Mouse (Mus musculus) hindbrain, embryonic 11.5 days (tissue): ENCODE results near the gene Acbd3. TPM values are rescaled to one million over a fixed set of nuclear protein-coding genes. Genes with fewer than 3 reads are reported as not detected.

Source experiments
- ATAC-seq: fragments of 200-750 bp; cut with Nextera tagmentation; 2 replicates; pipeline ENCODE4 v1.8.0; 2017; ENCODE audit warnings: mild to moderate bottlenecking, moderate TSS enrichment, moderate library complexity; ENCODE audit not compliant: low FRiP score
- DNase-seq: peaks from one replicate; pipeline ENCODE4 v3.0.0-alpha.2; 2015; ENCODE audit warnings: low spot score
- H3K27ac ChIP-seq: fragments of 300-500 bp; sonication (generic); 2 replicates; pipeline ENCODE4 v1.5.1; 2014; ENCODE audit warnings: mild to moderate bottlenecking, low read depth, low read length
- H3K27me3 ChIP-seq: fragments of 300-500 bp; sonication (generic); 2 replicates; pipeline ENCODE4 v1.6.1; 2014; ENCODE audit warnings: mild to moderate bottlenecking, low read length, moderate library complexity, mixed read lengths; ENCODE audit not compliant: control insufficient read depth, insufficient read depth
- H3K36me3 ChIP-seq: fragments of 300-500 bp; sonication (generic); 2 replicates; pipeline ENCODE4 v1.6.1; 2014; ENCODE audit warnings: mild to moderate bottlenecking, low read length, moderate library complexity, mixed read lengths; ENCODE audit not compliant: control insufficient read depth, insufficient read depth
- H3K4me1 ChIP-seq: fragments of 300-500 bp; sonication (generic); replicated peaks from 2 replicates; pipeline ENCODE4 v1.6.1; 2014; ENCODE audit warnings: low read length, mixed read lengths; ENCODE audit not compliant: control insufficient read depth, insufficient read depth
- H3K4me2 ChIP-seq: fragments of 300-500 bp; sonication (generic); replicated peaks from 2 replicates; pipeline ENCODE4 v1.6.1; 2014; ENCODE audit warnings: mild to moderate bottlenecking, low read depth, low read length
- H3K4me3 ChIP-seq: fragments of 300-500 bp; sonication (generic); 2 replicates; pipeline ENCODE4 v1.5.1; 2014; ENCODE audit warnings: low read depth, low read length
- H3K9ac ChIP-seq: fragments of 300-500 bp; sonication (generic); 2 replicates; pipeline ENCODE4 v1.6.1; 2014; ENCODE audit warnings: low read depth, low read length
- H3K9me3 ChIP-seq: fragments of 300-500 bp; sonication (generic); 2 replicates; pipeline ENCODE4 v1.6.1; 2016; ENCODE audit warnings: low read length; ENCODE audit not compliant: control insufficient read depth
- WGBS: fragments of 180-500 bp; shearing (Covaris S2); extraction: QIAGEN DNeasy Blood & Tissue Kit; methylation state at CpG from one replicate; pipeline ENCODE4 v1.1.7; 2014; 5-methylcytosine and 5-hydroxymethylcytosine counted together
- polyA plus RNA-seq: library from polyadenylated mRNA; unstranded; fragments of >200 nt; fragmentation: Nextera tagmentation; extraction: Ambion mirVana; gene quantifications from 2 replicates; pipeline ENCODE4 v1.2.1, GENCODE M21; 2014

Acbd3 gene
- polyA plus RNA-seq, 1 experiment from 2014 or later, result 24.8 TPM

DNA sequence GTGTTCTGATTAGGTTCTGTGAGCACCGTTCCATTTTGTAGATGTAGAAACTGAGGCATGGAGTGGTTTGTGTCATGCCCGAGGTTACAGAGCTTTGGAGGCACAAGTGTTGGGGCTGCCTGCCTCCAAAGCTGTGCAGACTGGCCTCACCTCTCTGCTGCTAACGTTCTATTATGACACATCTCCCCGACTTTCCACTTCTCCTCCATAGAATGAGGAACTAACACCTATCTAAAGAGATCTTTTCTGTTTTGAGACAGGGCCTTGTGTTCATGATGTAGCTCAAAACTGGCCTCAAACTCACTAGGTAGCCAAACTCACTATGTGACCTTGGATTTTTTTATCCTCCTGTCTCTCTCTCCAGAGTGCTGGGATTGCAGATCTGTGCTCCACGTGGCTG is 7.1 kb upstream of the Acbd3 start:
- no peak overlapping the region for H3K4me2 ChIP-seq
- no peaks in the 10 kb centered on the region for H3K36me3 ChIP-seq
- WGBS, result 78% methylated on average over 5 of the region's 5 CpGs
- no peaks in the 10 kb centered on the region for H3K4me1 ChIP-seq
- no peak for ATAC-seq
- H3K27me3 ChIP-seq, result no peaks in the 10 kb centered on the region
- H3K9ac ChIP-seq, result no peak overlapping the region
- DNase-seq, result no peak
- H3K27ac ChIP-seq, result no peak overlapping the region
- H3K4me3 ChIP-seq, result no peak overlapping the region
- no peaks in the 10 kb centered on the region for H3K9me3 ChIP-seq

- H3K9me3 ChIP-seq, result no peaks in the 10 kb centered on the region
- ATAC-seq, result no peak
- H3K27ac ChIP-seq, result no peak overlapping the region
- no peak overlapping the region for H3K4me2 ChIP-seq
- H3K9ac ChIP-seq, result no peak overlapping the region
- no peaks in the 10 kb centered on the region for H3K27me3 ChIP-seq
- 91% methylated on average over 6 of the region's 6 CpGs for WGBS
- H3K4me1 ChIP-seq, result no peaks in the 10 kb centered on the region
- H3K4me3 ChIP-seq, result no peak overlapping the region
- no peak for DNase-seq
- H3K36me3 ChIP-seq, result no peaks in the 10 kb centered on the region
These were observed 6.4 kb upstream of the Acbd3 start for GRCm38 (mm10) chr1:180719483-180719882.

DNA sequence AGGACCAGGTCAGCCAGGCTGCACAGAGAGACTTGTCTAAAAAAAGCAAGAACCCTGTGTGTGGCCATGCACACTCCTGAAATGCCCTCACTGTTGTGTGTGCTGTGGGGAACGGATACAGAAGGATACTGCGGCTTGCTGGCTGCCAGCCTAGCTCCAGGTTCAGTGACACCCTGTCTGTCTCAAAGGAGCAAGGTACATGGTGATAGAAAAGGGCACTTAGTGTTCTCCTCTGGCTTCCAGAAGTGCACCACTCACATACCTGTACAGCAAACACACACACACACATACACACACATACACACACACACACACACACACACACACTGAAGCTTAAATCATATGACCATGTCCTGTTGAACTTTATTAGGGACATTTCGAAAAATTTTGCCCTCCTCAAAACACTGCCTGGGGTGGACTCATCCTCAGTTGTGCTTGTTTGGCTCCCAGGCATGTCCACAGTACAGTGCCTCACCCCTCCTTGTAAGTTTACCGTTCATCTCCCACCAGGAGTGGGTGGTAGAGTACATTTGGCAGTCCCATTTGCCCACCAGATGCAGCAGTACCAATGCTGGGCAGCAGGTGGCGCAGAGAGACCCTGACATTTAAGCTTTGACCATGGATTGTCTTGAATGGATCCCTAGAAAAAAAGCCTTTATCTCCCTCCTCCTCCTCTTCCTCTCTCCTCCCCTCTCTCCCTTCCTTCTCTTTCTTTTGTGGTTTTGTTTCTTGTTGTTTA is 5.7 kb upstream of the Acbd3 start:
- H3K4me1 ChIP-seq, result no peaks in the 10 kb centered on the region
- peak; percentile 40; the same call in 1 of the 2 replicates for ATAC-seq
- H3K27me3 ChIP-seq, result no peaks in the 10 kb centered on the region
- no peak overlapping the region for H3K9ac ChIP-seq
- 46% methylated on average over 5 of the region's 5 CpGs for WGBS
- H3K4me2 ChIP-seq, result no peak overlapping the region
- H3K4me3 ChIP-seq, result no peak overlapping the region
- H3K36me3 ChIP-seq, result no peaks in the 10 kb centered on the region
- peak; percentile 91 for DNase-seq
- no peak overlapping the region for H3K27ac ChIP-seq
- no peaks in the 10 kb centered on the region for H3K9me3 ChIP-seq

GRCm38 (mm10) chr1:180722608-180723007 is 3.2 kb upstream of the Acbd3 start:
- no peaks in the 10 kb centered on the region; the same call in 1 of the 2 replicates for H3K4me1 ChIP-seq
- 76% methylated on average over 1 of the region's 1 CpGs for WGBS
- H3K9ac ChIP-seq, result no peak overlapping the region
- no peaks in the 10 kb centered on the region for H3K36me3 ChIP-seq
- H3K27me3 ChIP-seq, result no peaks in the 10 kb centered on the region
- H3K9me3 ChIP-seq, result no peaks in the 10 kb centered on the region
- H3K27ac ChIP-seq, result no peak overlapping the region
- H3K4me3 ChIP-seq, result no peak overlapping the region
- ATAC-seq, result no peak
- no peak overlapping the region for H3K4me2 ChIP-seq
- no peak for DNase-seq

DNA sequence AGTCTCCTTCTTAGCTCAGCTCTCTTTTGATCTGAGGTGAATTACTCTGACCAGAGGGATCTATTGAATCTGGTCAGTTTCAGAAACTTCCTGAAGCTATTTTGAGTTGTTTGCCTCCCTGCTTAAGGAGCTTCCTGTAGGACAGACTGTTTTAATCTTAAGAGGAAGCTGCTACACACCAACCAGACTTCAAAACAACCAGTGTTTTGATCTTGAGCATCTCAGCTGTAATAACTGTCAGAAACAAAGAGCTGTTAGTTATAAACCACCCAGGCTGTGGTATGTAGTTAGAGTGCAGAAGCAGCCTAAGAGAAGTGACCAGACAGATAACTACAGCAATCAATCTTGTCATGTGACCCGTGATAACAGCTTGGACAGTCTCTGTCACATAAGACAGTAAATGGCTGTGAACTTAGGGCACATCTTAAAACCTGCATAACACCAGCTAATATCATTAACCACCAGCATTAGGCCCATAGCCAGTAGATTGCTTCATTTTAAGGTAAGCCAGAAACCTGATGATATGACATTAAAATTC is 2.1 kb upstream of the Acbd3 start:
- H3K9me3 ChIP-seq, result no peaks in the 10 kb centered on the region
- DNase-seq, result no peak
- no peak overlapping the region for H3K27ac ChIP-seq
- no peaks in the 10 kb centered on the region for H3K27me3 ChIP-seq
- WGBS, result 48% methylated on average over 1 of the region's 1 CpGs
- H3K9ac ChIP-seq, result no peak overlapping the region
- H3K4me2 ChIP-seq, result no peak overlapping the region
- H3K4me3 ChIP-seq, result no peak overlapping the region
- H3K36me3 ChIP-seq, result no peaks in the 10 kb centered on the region
- H3K4me1 ChIP-seq, result no peaks in the 10 kb centered on the region; the same call in 1 of the 2 replicates
- no peak for ATAC-seq

GRCm38 (mm10) chr1:180726183-180726582 is 340 bp downstream of the Acbd3 start:
- Histone ChIP-seq H3K9ac (peak overlapping the region; percentile 97), H3K36me3 (no peaks in the 10 kb centered on the region), H3K4me2 (peak overlapping the region; percentile 78), H3K27me3 (no peaks in the 10 kb centered on the region), H3K27ac (peak overlapping the region; percentile 91), H3K4me3 (peak overlapping the region; percentile 99), H3K9me3 (no peaks in the 10 kb centered on the region), H3K4me1 (no peaks in the 10 kb centered on the region; the same call in 1 of the 2 replicates)
- ATAC-seq (peak; percentile 89), DNase-seq (no peak)
- under 1% methylated on average over 36 of the region's 42 CpGs for WGBS

DNA sequence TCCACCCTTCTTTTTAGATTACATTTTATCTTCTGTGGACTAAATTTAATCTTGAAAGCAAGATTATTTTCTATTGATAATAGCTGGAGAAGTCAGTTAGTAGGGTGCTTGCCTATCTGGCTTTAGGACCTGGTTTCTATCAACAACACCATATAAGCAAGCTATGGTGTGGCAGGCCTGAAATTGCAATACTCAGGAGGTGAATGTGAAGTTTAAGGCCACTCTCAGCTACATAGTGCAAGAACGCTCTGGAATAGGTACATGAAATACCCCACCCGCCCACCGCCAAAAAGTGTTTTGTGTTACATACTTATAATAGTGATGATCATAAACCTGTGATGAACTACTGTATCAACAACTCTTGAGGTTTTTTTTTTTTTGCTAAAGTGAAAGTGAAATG is 3.4 kb downstream of the Acbd3 start:
- Histone ChIP-seq H3K4me3 (no peak overlapping the region), H3K4me1 (no peaks in the 10 kb centered on the region; the same call in 1 of the 2 replicates), H3K4me2 (no peak overlapping the region), H3K27me3 (no peaks in the 10 kb centered on the region), H3K27ac (no peak overlapping the region), H3K9me3 (no peaks in the 10 kb centered on the region), H3K9ac (no peak overlapping the region), H3K36me3 (no peaks in the 10 kb centered on the region)
- ATAC-seq (no peak), DNase-seq (no peak)
- WGBS, result 91% methylated on average over 3 of the region's 3 CpGs

GRCm38 (mm10) chr1:180747827-180748226 is 22.0 kb downstream of the Acbd3 start:
- Histone ChIP-seq H3K4me2 (no peak overlapping the region), H3K9ac (no peak overlapping the region), H3K4me3 (no peak overlapping the region), H3K4me1 (no peaks in the 10 kb centered on the region), H3K9me3 (no peaks in the 10 kb centered on the region), H3K27ac (no peak overlapping the region), H3K36me3 (peaks cover 13% of the 10 kb centered on the region), H3K27me3 (no peaks in the 10 kb centered on the region)
- DNase-seq (no peak), ATAC-seq (no peak)

DNA sequence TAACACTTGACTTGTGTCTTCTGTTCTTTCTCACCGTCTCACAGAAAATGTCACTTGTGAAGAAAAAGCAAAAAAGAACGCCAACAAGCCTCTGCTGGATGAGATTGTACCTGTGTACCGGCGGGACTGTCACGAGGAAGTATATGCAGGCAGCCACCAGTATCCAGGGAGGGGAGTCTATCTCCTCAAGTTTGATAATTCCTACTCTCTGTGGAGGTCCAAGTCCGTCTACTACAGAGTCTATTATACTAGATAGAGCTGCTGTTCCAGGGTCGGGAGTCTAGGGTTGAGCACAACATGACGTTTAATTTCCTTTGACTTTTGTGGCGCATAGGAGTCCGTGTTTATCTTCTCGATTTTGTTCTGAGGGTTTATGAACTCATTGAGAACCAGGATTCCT is 26.3 kb downstream of the Acbd3 start:
- H3K27ac ChIP-seq, result no peak overlapping the region
- H3K36me3 ChIP-seq, result peaks cover 5% of the 10 kb centered on the region

More for the DNA sequence above, 26.3 kb downstream of the Acbd3 start:
- Histone ChIP-seq H3K4me3 (no peak overlapping the region), H3K9ac (no peak overlapping the region), H3K27me3 (no peaks in the 10 kb centered on the region), H3K4me2 (no peak overlapping the region), H3K9me3 (no peaks in the 10 kb centered on the region), H3K4me1 (no peaks in the 10 kb centered on the region)
- 93% methylated on average over 11 of the region's 11 CpGs for WGBS
- no peak for DNase-seq
- ATAC-seq, result no peak
